8 mouse cellular contexts compared by ENCODE assay signal in genomic region chr11:51858528-51859051, GRCm38 (mm10). TPM values are rescaled to one million over a fixed set of nuclear protein-coding genes. Genes with fewer than 3 reads are reported as not detected.
DNase-seq lines count a peak whose midpoint lies in the region; ATAC-seq and TF ChIP-seq lines count a peak whose summit lies in the region.

No protein-coding gene starts in this region.

- ATAC-seq in hindbrain, postnatal 0 days: peak; percentile 37

- peak overlapping the region; percentile 98 for H3K4me2 ChIP-seq in hindbrain, postnatal 0 days (ENCODE audit: low read depth, low read length)

- no peaks in the 10 kb centered on the region for H3K27me3 ChIP-seq in hindbrain, postnatal 0 days (ENCODE audit: insufficient read depth, low read length)

- H3K27ac ChIP-seq in hindbrain, postnatal 0 days: peak overlapping the region; percentile 88
- peak overlapping the region; percentile 99 for H3K27ac ChIP-seq in left cerebral cortex, adult 2 months

- DNase-seq in NIH3T3 (ENCODE audit: low read depth): peak; percentile 77
- DNase-seq in cerebellum, postnatal 36 days: peak; percentile 66 to 68
- peak; percentile 80 to 83 for DNase-seq in gastrocnemius, adult 8-10 months (ENCODE audit: low spot score in 2 of 2)
- peak; percentile 61 for DNase-seq in hindbrain, postnatal 0 days (ENCODE audit: low spot score)
- peak; percentile 70 to 77 for DNase-seq in left cerebral cortex, adult 2 months (ENCODE audit: extremely low spot score in 1 of 2, low spot score in 2 of 2)
- DNase-seq in lung, postnatal 4 days: peak; percentile 85 to 92
- DNase-seq in right cerebral cortex, adult 2 months (ENCODE audit: low spot score in 2 of 2): peak; percentile 58 to 71
- DNase-seq in urinary bladder, postnatal 10 days (ENCODE audit: low spot score): peak; percentile 39

- 0 out of 2 replicates have a peak, but pooled peaks cover 4% of the 10 kb centered on the region for H3K4me1 ChIP-seq in hindbrain, postnatal 0 days (ENCODE audit: insufficient read depth, low read length)

- H3K4me3 ChIP-seq in hindbrain, postnatal 0 days (ENCODE audit: low read length): peak overlapping the region; percentile 73
- peak overlapping the region; percentile 97 for H3K4me3 ChIP-seq in left cerebral cortex, adult 2 months

- H3K36me3 ChIP-seq in hindbrain, postnatal 0 days (ENCODE audit: insufficient read depth, low read length): no peaks in the 10 kb centered on the region

- WGBS in hindbrain, postnatal 0 days: 2% methylated on average over 25 of the region's 28 CpGs

- no peaks in the 10 kb centered on the region for H3K9me3 ChIP-seq in hindbrain, postnatal 0 days (ENCODE audit: low read length)

- intact Hi-C loops in left cerebral cortex, adult 2 months (cut with DNase I): loop anchor here (1.0 to 5.0 kb wide), 3 partner anchors 58 to 142 kb away; partner anchors contain the start of gene Ube2b

- no peak for TF ChIP-seq CTCF in hindbrain, postnatal 0 days (IDR thresholded peaks at IDR 0.05; ENCODE audit: low read depth)
- no peak; the same call in 1 of the 2 replicates for TF ChIP-seq CTCF in left cerebral cortex, adult 2 months (IDR thresholded peaks at IDR 0.05)

- H3K9ac ChIP-seq in hindbrain, postnatal 0 days (replicated peaks; ENCODE audit: low read length): peak overlapping the region; percentile 83

RNA-seq across cellular contexts. Expression of gene Jade2, which starts 1.1 kb away (rescaled TPM):
- total RNA-seq in gastrocnemius, adult 8-10 months (2022): 10 to 100 TPM in 1 of 4 experiments, 1 to 10 TPM in 3; 4.4 to 10.0 (median 9.1) TPM
- 3.1 and 4.3 TPM in 2 replicates for total RNA-seq in hindbrain, postnatal 0 days (2014; rRNA removed)
- 1.1 and 1.2 TPM in 2 replicates for polyA plus RNA-seq in hindbrain, postnatal 0 days (2015; fragmentation: Nextera tagmentation; extraction: Ambion mirVana)
- 10 to 100 TPM; 49.6 to 60.3 TPM for total RNA-seq in left cerebral cortex, adult 2 months (2021)

Comparison
In these comparisons a context has a peak if more than half of its experiments do, and no peak if none do; other contexts are left out.
1. Peak in every context shown above with its lines: DNase-seq, ATAC-seq, H3K4me3 ChIP-seq and H3K27ac ChIP-seq.